Mouse (Mus musculus): Measurements from ENCODE around the gene Chst4. TPM values are rescaled to one million over a fixed set of nuclear protein-coding genes. Genes with fewer than 3 reads are reported as not detected.

Chst4 gene
- total and polyA plus RNA-seq, 3 experiments = 3.2 to 5.7 (median 3.3) TPM

- Histone ChIP-seq H3K79me2 (replicated peaks; ENCODE audit: control insufficient read depth, insufficient read depth, low read length) (no peaks in the 10 kb centered on the region), H3K9ac (ENCODE audit: low read depth, low read length) (no peak within 1 kb of the TSS), H3K4me3 (no peak within 1 kb of the TSS), H3K27me3 (ENCODE audit: control insufficient read depth, insufficient read depth, low read length) (no peaks in the 10 kb centered on the region), H3K27ac (no peak within 1 kb of the TSS), H3K4me1 (ENCODE audit: control insufficient read depth, insufficient read depth, low read length) (no peaks in the 10 kb centered on the region), H3K36me3 (ENCODE audit: control insufficient read depth, insufficient read depth, low read length) (no peaks in the 10 kb centered on the region)
- intact Hi-C loops (cut with DNase I) = no loop called here
- WGBS = 76% methylated on average over 8 of the region's 8 CpGs
- no peak for TF ChIP-seq EP300 (IDR thresholded peaks at IDR 0.05; ENCODE audit: insufficient read depth, low read depth, low read length)
- TF ChIP-seq POLR2A (IDR thresholded peaks at IDR 0.05; ENCODE audit: insufficient read depth, low read depth, low read length) = no peak
- TF ChIP-seq CTCF (IDR thresholded peaks at IDR 0.05) = no peak
- no peak for DNase-seq
Observed at GRCm38 (mm10) chr8:109990224-109990623, 49.3 kb downstream of the Chst4 start, which contains the start of gene Tat. TSS of gene Tat (plus strand) at chr8:109990437.

- H3K79me2 ChIP-seq (replicated peaks; ENCODE audit: control insufficient read depth, insufficient read depth, low read length) = no peaks in the 10 kb centered on the region
- H3K27me3 ChIP-seq (ENCODE audit: control insufficient read depth, insufficient read depth, low read length) = no peaks in the 10 kb centered on the region
- no peak overlapping the region for H3K9ac ChIP-seq (ENCODE audit: low read depth, low read length)
- no peak overlapping the region for H3K4me3 ChIP-seq
- H3K27ac ChIP-seq = no peak overlapping the region
- H3K36me3 ChIP-seq (ENCODE audit: control insufficient read depth, insufficient read depth, low read length) = no peaks in the 10 kb centered on the region
- no peak for DNase-seq
- intact Hi-C loops (cut with DNase I) = no loop called here
- no peaks in the 10 kb centered on the region for H3K4me1 ChIP-seq (ENCODE audit: control insufficient read depth, insufficient read depth, low read length)
- 86% methylated on average over 8 of the region's 8 CpGs for WGBS
- TF ChIP-seq POLR2A (IDR thresholded peaks at IDR 0.05; ENCODE audit: insufficient read depth, low read depth, low read length) (no peak), EP300 (IDR thresholded peaks at IDR 0.05; ENCODE audit: insufficient read depth, low read depth, low read length) (no peak), CTCF (IDR thresholded peaks at IDR 0.05) (no peak)
Observed at GRCm38 (mm10) chr8:109989151-109989550, 50.4 kb downstream of the Chst4 start.

- H3K27ac ChIP-seq = no peak overlapping the region
- no peaks in the 10 kb centered on the region for H3K79me2 ChIP-seq (replicated peaks; ENCODE audit: control insufficient read depth, insufficient read depth, low read length)
- no peaks in the 10 kb centered on the region for H3K27me3 ChIP-seq (ENCODE audit: control insufficient read depth, insufficient read depth, low read length)
- H3K9ac ChIP-seq (ENCODE audit: low read depth, low read length) = no peak overlapping the region
- TF ChIP-seq EP300 (IDR thresholded peaks at IDR 0.05; ENCODE audit: insufficient read depth, low read depth, low read length) = no peak
- TF ChIP-seq POLR2A (IDR thresholded peaks at IDR 0.05; ENCODE audit: insufficient read depth, low read depth, low read length) = no peak
- no peak for TF ChIP-seq CTCF (IDR thresholded peaks at IDR 0.05)
- WGBS = 52% methylated on average over 7 of the region's 7 CpGs
- no peaks in the 10 kb centered on the region for H3K36me3 ChIP-seq (ENCODE audit: control insufficient read depth, insufficient read depth, low read length)
- no peak overlapping the region for H3K4me3 ChIP-seq
- peak in 1 of 2 experiments; percentile 17 for DNase-seq
- intact Hi-C loops (cut with DNase I) = no loop called here
- no peaks in the 10 kb centered on the region for H3K4me1 ChIP-seq (ENCODE audit: control insufficient read depth, insufficient read depth, low read length)
Observed at GRCm38 (mm10) chr8:109987776-109988175, 51.8 kb downstream of the Chst4 start.

- peak in 1 of 2 experiments; percentile 11 for DNase-seq
- no peak overlapping the region for H3K27ac ChIP-seq
- H3K27me3 ChIP-seq (ENCODE audit: control insufficient read depth, insufficient read depth, low read length) = no peaks in the 10 kb centered on the region
- intact Hi-C loops (cut with DNase I) = no loop called here
- no peak overlapping the region for H3K9ac ChIP-seq (ENCODE audit: low read depth, low read length)
- H3K36me3 ChIP-seq (ENCODE audit: control insufficient read depth, insufficient read depth, low read length) = no peaks in the 10 kb centered on the region
- no peak overlapping the region for H3K4me3 ChIP-seq
- no peaks in the 10 kb centered on the region for H3K4me1 ChIP-seq (ENCODE audit: control insufficient read depth, insufficient read depth, low read length)
- H3K79me2 ChIP-seq (replicated peaks; ENCODE audit: control insufficient read depth, insufficient read depth, low read length) = no peaks in the 10 kb centered on the region
- WGBS = 53% methylated on average over 7 of the region's 7 CpGs
- TF ChIP-seq CTCF (IDR thresholded peaks at IDR 0.05) (no peak), EP300 (IDR thresholded peaks at IDR 0.05; ENCODE audit: insufficient read depth, low read depth, low read length) (no peak), POLR2A (IDR thresholded peaks at IDR 0.05; ENCODE audit: insufficient read depth, low read depth, low read length) (no peak)
Observed at GRCm38 (mm10) chr8:109986384-109986783, 53.2 kb downstream of the Chst4 start.

GRCm38 (mm10) chr8:109983944-109984343, 55.6 kb downstream of the Chst4 start:
- Histone ChIP-seq H3K27ac (no peak overlapping the region), H3K4me1 (ENCODE audit: control insufficient read depth, insufficient read depth, low read length) (no peaks in the 10 kb centered on the region), H3K27me3 (ENCODE audit: control insufficient read depth, insufficient read depth, low read length) (no peaks in the 10 kb centered on the region), H3K79me2 (replicated peaks; ENCODE audit: control insufficient read depth, insufficient read depth, low read length) (no peaks in the 10 kb centered on the region), H3K9ac (ENCODE audit: low read depth, low read length) (no peak overlapping the region), H3K36me3 (ENCODE audit: control insufficient read depth, insufficient read depth, low read length) (no peaks in the 10 kb centered on the region), H3K4me3 (no peak overlapping the region)
- TF ChIP-seq POLR2A (IDR thresholded peaks at IDR 0.05; ENCODE audit: insufficient read depth, low read depth, low read length) (no peak), CTCF (IDR thresholded peaks at IDR 0.05) (no peak)
- peak in 1 of 2 experiments; percentile 9 for DNase-seq
- WGBS = 16% methylated on average over 5 of the region's 5 CpGs
- intact Hi-C loops (cut with DNase I) = no loop called here

- no peaks in the 10 kb centered on the region for H3K79me2 ChIP-seq (replicated peaks; ENCODE audit: control insufficient read depth, insufficient read depth, low read length)
- no peak overlapping the region for H3K4me3 ChIP-seq
- intact Hi-C loops (cut with DNase I) = no loop called here
- H3K36me3 ChIP-seq (ENCODE audit: control insufficient read depth, insufficient read depth, low read length) = no peaks in the 10 kb centered on the region
- no peaks in the 10 kb centered on the region for H3K27me3 ChIP-seq (ENCODE audit: control insufficient read depth, insufficient read depth, low read length)
- WGBS = 77% methylated on average over 15 of the region's 15 CpGs
- no peak overlapping the region for H3K9ac ChIP-seq (ENCODE audit: low read depth, low read length)
- TF ChIP-seq CTCF (IDR thresholded peaks at IDR 0.05) = no peak
- TF ChIP-seq EP300 (IDR thresholded peaks at IDR 0.05; ENCODE audit: insufficient read depth, low read depth, low read length) = no peak
- no peak for TF ChIP-seq POLR2A (IDR thresholded peaks at IDR 0.05; ENCODE audit: insufficient read depth, low read depth, low read length)
- no peak overlapping the region for H3K27ac ChIP-seq
- H3K4me1 ChIP-seq (ENCODE audit: control insufficient read depth, insufficient read depth, low read length) = no peaks in the 10 kb centered on the region
- DNase-seq = no peak
Observed at GRCm38 (mm10) chr8:109982386-109983105, 57.0 kb downstream of the Chst4 start.

All from heart, adult 2 months (tissue).